Mouse (Mus musculus) embryonic facial prominence, embryonic 13.5 days (tissue): ENCODE results near the gene Cnga1. TPM values are rescaled to one million over a fixed set of nuclear protein-coding genes. Genes with fewer than 3 reads are reported as not detected.

Source experiments
- ATAC-seq: fragments of 200-750 bp; cut with Nextera tagmentation; 2 replicates; pipeline ENCODE4 v1.8.0; 2017; ENCODE audit warnings: low read depth; ENCODE audit not compliant: insufficient number of reproducible peaks, insufficient read depth, low FRiP score, low TSS enrichment
- H3K27ac ChIP-seq: fragments of 300-500 bp; sonication (generic); 2 replicates; pipeline ENCODE4 v1.5.1; 2015; ENCODE audit warnings: moderate library complexity, mild to moderate bottlenecking, inconsistent platforms
- H3K27me3 ChIP-seq: fragments of 300-500 bp; sonication (generic); 2 replicates; pipeline ENCODE4 v1.6.1; 2015; ENCODE audit warnings: mild to moderate bottlenecking, inconsistent platforms
- H3K36me3 ChIP-seq: fragments of 300-500 bp; sonication (generic); 2 replicates; pipeline ENCODE4 v1.6.1; 2015; ENCODE audit warnings: mild to moderate bottlenecking, inconsistent platforms
- H3K4me1 ChIP-seq: fragments of 300-500 bp; sonication (generic); 2 replicates; pipeline ENCODE4 v1.6.1; 2015; ENCODE audit warnings: inconsistent platforms
- H3K4me2 ChIP-seq: fragments of 300-500 bp; sonication (generic); 2 replicates; pipeline ENCODE4 v1.6.1; 2015; ENCODE audit warnings: moderate library complexity, mild to moderate bottlenecking, inconsistent platforms
- H3K4me3 ChIP-seq: fragments of 300-500 bp; sonication (generic); 2 replicates; pipeline ENCODE4 v1.5.1; 2015; ENCODE audit warnings: mild to moderate bottlenecking, inconsistent platforms
- H3K9ac ChIP-seq: fragments of 300-500 bp; sonication (generic); 2 replicates; pipeline ENCODE4 v1.6.1; 2015; ENCODE audit warnings: mild to moderate bottlenecking, inconsistent platforms
- H3K9me3 ChIP-seq: fragments of 300-500 bp; sonication (generic); 2 replicates; pipeline ENCODE4 v1.6.1; 2016; ENCODE audit warnings: inconsistent platforms
- WGBS: fragments of 180-500 bp; shearing (Covaris S2); methylation state at CpG from one replicate; pipeline ENCODE4 v1.1.7; 2015; ENCODE audit warnings: mixed read lengths; 5-methylcytosine and 5-hydroxymethylcytosine counted together
- polyA plus RNA-seq: library from polyadenylated mRNA; unstranded; fragments of >200 nt; fragmentation: Nextera tagmentation; extraction: Ambion mirVana; gene quantifications from 2 replicates; pipeline ENCODE4 v1.2.1, GENCODE M21; 2015

Gene Cnga1
- not detected in 2 replicates for polyA plus RNA-seq

GRCm38 (mm10) chr5:72644175-72644574 is at the start of gene Cnga1:
Gene Cnga1, minus strand, starts transcription at chr5:72644275.
- H3K27ac ChIP-seq: no peak within 1 kb of the TSS
- ATAC-seq: no peak
- no peak within 1 kb of the TSS for H3K4me2 ChIP-seq
- H3K9me3 ChIP-seq: no peaks in the 10 kb centered on the region
- no peak within 1 kb of the TSS for H3K4me3 ChIP-seq
- peaks cover 7% of the 10 kb centered on the region for H3K4me1 ChIP-seq
- H3K27me3 ChIP-seq: peaks cover 35% of the 10 kb centered on the region
- H3K36me3 ChIP-seq: no peaks in the 10 kb centered on the region
- H3K9ac ChIP-seq: no peak within 1 kb of the TSS
- 66% methylated on average over 1 of the region's 1 CpGs for WGBS

- no peak overlapping the region for H3K9ac ChIP-seq
- WGBS: 79% methylated on average over 5 of the region's 5 CpGs
- peaks cover 3% of the 10 kb centered on the region; the same call in 1 of the 2 replicates for H3K9me3 ChIP-seq
- no peak overlapping the region for H3K4me2 ChIP-seq
- H3K4me3 ChIP-seq: no peak overlapping the region
- H3K4me1 ChIP-seq: no peaks in the 10 kb centered on the region
- no peak for ATAC-seq
- H3K36me3 ChIP-seq: no peaks in the 10 kb centered on the region
- no peaks in the 10 kb centered on the region for H3K27me3 ChIP-seq
- no peak overlapping the region for H3K27ac ChIP-seq
These were observed 46.4 kb upstream of the Cnga1 start for GRCm38 (mm10) chr5:72690516-72690915.

- H3K4me1 ChIP-seq: no peaks in the 10 kb centered on the region
- no peak overlapping the region for H3K9ac ChIP-seq
- H3K4me3 ChIP-seq: no peak overlapping the region
- no peaks in the 10 kb centered on the region for H3K36me3 ChIP-seq
- no peak overlapping the region for H3K27ac ChIP-seq
- H3K9me3 ChIP-seq: peaks cover 3% of the 10 kb centered on the region; the same call in 1 of the 2 replicates
- ATAC-seq: no peak
- H3K27me3 ChIP-seq: no peaks in the 10 kb centered on the region
- 95% methylated on average over 7 of the region's 7 CpGs for WGBS
- H3K4me2 ChIP-seq: no peak overlapping the region
These were observed 45.5 kb upstream of the Cnga1 start for GRCm38 (mm10) chr5:72689556-72689955.

GRCm38 (mm10) chr5:72681451-72681850 is 37.4 kb upstream of the Cnga1 start:
- H3K27me3 ChIP-seq: no peaks in the 10 kb centered on the region
- no peaks in the 10 kb centered on the region for H3K36me3 ChIP-seq
- H3K9me3 ChIP-seq: no peaks in the 10 kb centered on the region; the same call in 1 of the 2 replicates
- H3K4me3 ChIP-seq: no peak overlapping the region
- no peak overlapping the region for H3K27ac ChIP-seq
- ATAC-seq: no peak
- no peak overlapping the region for H3K4me2 ChIP-seq
- H3K4me1 ChIP-seq: no peaks in the 10 kb centered on the region
- WGBS: 83% methylated on average over 6 of the region's 6 CpGs
- H3K9ac ChIP-seq: no peak overlapping the region

GRCm38 (mm10) chr5:72674994-72675542 is 31.0 kb upstream of the Cnga1 start:
- Histone ChIP-seq H3K27ac (no peak overlapping the region), H3K4me1 (no peaks in the 10 kb centered on the region), H3K27me3 (no peaks in the 10 kb centered on the region), H3K4me2 (no peak overlapping the region), H3K36me3 (no peaks in the 10 kb centered on the region), H3K4me3 (no peak overlapping the region), H3K9ac (no peak overlapping the region), H3K9me3 (no peaks in the 10 kb centered on the region)
- ATAC-seq: no peak
- WGBS: 58% methylated on average over 9 of the region's 9 CpGs

GRCm38 (mm10) chr5:72671017-72671699 is 27.1 kb upstream of the Cnga1 start:
- no peaks in the 10 kb centered on the region for H3K4me1 ChIP-seq
- no peak for ATAC-seq
- H3K36me3 ChIP-seq: no peaks in the 10 kb centered on the region
- no peaks in the 10 kb centered on the region for H3K27me3 ChIP-seq
- no peak overlapping the region for H3K4me2 ChIP-seq
- H3K9me3 ChIP-seq: no peaks in the 10 kb centered on the region
- no peak overlapping the region for H3K27ac ChIP-seq
- no peak overlapping the region for H3K4me3 ChIP-seq
- 59% methylated on average over 8 of the region's 8 CpGs for WGBS
- no peak overlapping the region for H3K9ac ChIP-seq

GRCm38 (mm10) chr5:72668351-72668750 is 24.3 kb upstream of the Cnga1 start:
- Histone ChIP-seq H3K4me1 (no peaks in the 10 kb centered on the region), H3K27me3 (no peaks in the 10 kb centered on the region), H3K4me3 (no peak overlapping the region), H3K27ac (no peak overlapping the region), H3K9ac (no peak overlapping the region), H3K36me3 (no peaks in the 10 kb centered on the region), H3K4me2 (no peak overlapping the region), H3K9me3 (no peaks in the 10 kb centered on the region)
- no peak for ATAC-seq
- 88% methylated on average over 9 of the region's 9 CpGs for WGBS

GRCm38 (mm10) chr5:72666428-72666827 is 22.4 kb upstream of the Cnga1 start:
- ATAC-seq: no peak
- H3K4me3 ChIP-seq: no peak overlapping the region
- H3K36me3 ChIP-seq: no peaks in the 10 kb centered on the region
- H3K4me2 ChIP-seq: no peak overlapping the region
- H3K9me3 ChIP-seq: no peaks in the 10 kb centered on the region
- no peaks in the 10 kb centered on the region for H3K4me1 ChIP-seq
- WGBS: 73% methylated on average over 7 of the region's 7 CpGs
- no peaks in the 10 kb centered on the region for H3K27me3 ChIP-seq
- H3K9ac ChIP-seq: no peak overlapping the region
- H3K27ac ChIP-seq: no peak overlapping the region

GRCm38 (mm10) chr5:72665281-72665680 is 21.2 kb upstream of the Cnga1 start:
- Histone ChIP-seq H3K27ac (no peak overlapping the region), H3K27me3 (no peaks in the 10 kb centered on the region), H3K9me3 (no peaks in the 10 kb centered on the region), H3K4me1 (no peaks in the 10 kb centered on the region), H3K9ac (no peak overlapping the region), H3K36me3 (no peaks in the 10 kb centered on the region), H3K4me3 (no peak overlapping the region), H3K4me2 (no peak overlapping the region)
- ATAC-seq: no peak
- 17% methylated on average over 5 of the region's 5 CpGs for WGBS

- Histone ChIP-seq H3K4me3 (no peak overlapping the region), H3K4me2 (no peak overlapping the region), H3K9ac (no peak overlapping the region), H3K9me3 (no peaks in the 10 kb centered on the region), H3K27me3 (no peaks in the 10 kb centered on the region), H3K36me3 (no peaks in the 10 kb centered on the region), H3K27ac (no peak overlapping the region), H3K4me1 (no peaks in the 10 kb centered on the region)
- WGBS: 57% methylated on average over 3 of the region's 3 CpGs
- ATAC-seq: no peak
These were observed 20.8 kb upstream of the Cnga1 start for GRCm38 (mm10) chr5:72664854-72665253.

GRCm38 (mm10) chr5:72664126-72664525 is 20.1 kb upstream of the Cnga1 start:
- WGBS: 87% methylated on average over 5 of the region's 5 CpGs
- ATAC-seq: no peak
- no peak overlapping the region for H3K4me2 ChIP-seq

GRCm38 (mm10) chr5:72661051-72661781 is 17.1 kb upstream of the Cnga1 start:
- Histone ChIP-seq H3K9me3 (no peaks in the 10 kb centered on the region), H3K4me3 (no peak overlapping the region), H3K4me2 (no peak overlapping the region), H3K36me3 (no peaks in the 10 kb centered on the region), H3K27me3 (no peaks in the 10 kb centered on the region), H3K9ac (no peak overlapping the region), H3K4me1 (0 out of 2 replicates have a peak, but pooled peaks cover 4% of the 10 kb centered on the region), H3K27ac (no peak overlapping the region)
- no peak for ATAC-seq
- 82% methylated on average over 6 of the region's 6 CpGs for WGBS

More at GRCm38 (mm10) chr5:72664126-72664525, 20.1 kb upstream of the Cnga1 start:
- H3K27me3 ChIP-seq: no peaks in the 10 kb centered on the region
- no peak overlapping the region for H3K4me3 ChIP-seq
- H3K9me3 ChIP-seq: no peaks in the 10 kb centered on the region
- H3K27ac ChIP-seq: no peak overlapping the region
- no peaks in the 10 kb centered on the region for H3K4me1 ChIP-seq
- H3K9ac ChIP-seq: no peak overlapping the region
- no peaks in the 10 kb centered on the region for H3K36me3 ChIP-seq
